Mouse (Mus musculus): ENCODE measurements around the gene Alx3. TPM values are rescaled to one million over a fixed set of nuclear protein-coding genes. Genes with fewer than 3 reads are reported as not detected.
"Not testable (repeated sequence)": the region's sequence is repeated elsewhere in the genome, so short reads cannot be mapped to it uniquely, and the experiment has no call there.

The Alx3 gene
- polyA plus RNA-seq, 1 experiment from 2014 or later = not detected

DNA sequence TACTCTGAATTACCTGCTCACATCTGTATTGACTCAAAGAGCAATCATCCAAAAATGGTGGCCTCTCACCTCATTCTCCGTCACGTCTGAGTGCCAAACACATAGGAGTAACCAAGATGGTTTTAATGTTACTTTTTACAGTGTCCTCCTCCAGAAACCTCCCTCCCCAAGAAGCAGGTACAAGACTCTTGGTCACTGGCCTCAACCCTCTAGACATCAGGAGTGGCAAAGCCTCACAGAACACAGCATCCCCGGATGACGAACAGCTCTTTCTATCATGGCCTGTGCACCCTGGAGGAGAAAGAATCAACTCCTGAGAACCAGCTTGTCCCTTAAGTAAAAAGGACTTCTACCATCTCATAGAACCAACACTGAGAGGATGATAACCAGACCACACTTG lies 38.0 kb downstream of the Alx3 start:
- peaks cover 16% of the 10 kb centered on the region for H3K36me3 ChIP-seq (ENCODE audit: control insufficient read depth, insufficient read depth, low read length)
- no peaks in the 10 kb centered on the region for H3K27me3 ChIP-seq (ENCODE audit: control insufficient read depth, insufficient read depth, low read length)
- H3K9me3 ChIP-seq (ENCODE audit: control insufficient read depth, low read length) = no peaks in the 10 kb centered on the region
- no peak overlapping the region for H3K9ac ChIP-seq (ENCODE audit: low read length)
- WGBS = 95% methylated on average over 4 of the region's 4 CpGs
- H3K4me3 ChIP-seq (ENCODE audit: control insufficient read depth in 1 of 2, insufficient read depth in 1 of 2, low read depth in 1 of 2, low read length in 2 of 2) = no peak overlapping the region
- no peak overlapping the region for H3K27ac ChIP-seq (replicated peaks in 1 of 2; ENCODE audit: control insufficient read depth in 1 of 2, insufficient read depth in 1 of 2, low read depth in 2 of 2, low read length in 2 of 2)
- no peak for ATAC-seq (ENCODE audit: insufficient number of reproducible peaks, insufficient read depth, low FRiP score, low read depth)
- no peak overlapping the region for H3K4me2 ChIP-seq (ENCODE audit: low read length)
- H3K4me1 ChIP-seq (ENCODE audit: control insufficient read depth in 2 of 2, insufficient read depth in 2 of 2, low read length in 2 of 2) = peaks cover 7 to 9% of the 10 kb centered on the region in 2 experiments; a peak in 3 of 4 replicates

DNA sequence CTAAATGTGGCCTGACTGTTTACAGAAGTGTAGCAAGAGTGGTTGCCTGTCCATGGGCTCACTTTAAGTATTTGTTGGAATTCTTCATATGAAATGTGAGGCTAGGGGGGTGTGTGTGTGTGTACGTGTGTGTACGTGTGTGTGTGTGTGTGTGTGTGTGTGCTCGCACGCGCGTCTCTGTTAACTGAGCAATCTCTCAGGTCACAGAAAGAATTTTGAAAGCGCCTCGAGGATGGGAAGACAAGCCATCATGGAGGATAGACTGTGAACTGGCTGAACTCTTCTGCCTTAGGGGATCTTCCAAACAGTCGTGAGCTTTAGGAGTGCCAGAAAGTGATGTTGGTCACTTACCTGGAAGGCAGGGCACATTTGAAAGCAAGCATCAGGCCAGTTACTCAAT lies 39.1 kb downstream of the Alx3 start:
- Histone ChIP-seq H3K9ac (ENCODE audit: low read length) (no peak overlapping the region), H3K4me2 (ENCODE audit: low read length) (no peak overlapping the region), H3K36me3 (ENCODE audit: control insufficient read depth, insufficient read depth, low read length) (peaks cover 5% of the 10 kb centered on the region; the same call in 1 of the 2 replicates), H3K4me3 (ENCODE audit: control insufficient read depth in 1 of 2, insufficient read depth in 1 of 2, low read depth in 1 of 2, low read length in 2 of 2) (no peak overlapping the region), H3K4me1 (ENCODE audit: control insufficient read depth in 2 of 2, insufficient read depth in 2 of 2, low read length in 2 of 2) (peaks cover 7 to 9% of the 10 kb centered on the region in 2 experiments; a peak in 3 of 4 replicates), H3K27ac (replicated peaks in 1 of 2; ENCODE audit: control insufficient read depth in 1 of 2, insufficient read depth in 1 of 2, low read depth in 2 of 2, low read length in 2 of 2) (no peak overlapping the region), H3K27me3 (ENCODE audit: control insufficient read depth, insufficient read depth, low read length) (no peaks in the 10 kb centered on the region), H3K9me3 (ENCODE audit: control insufficient read depth, low read length) (no peaks in the 10 kb centered on the region)
- WGBS = 89% methylated on average over 9 of the region's 9 CpGs
- no peak for ATAC-seq (ENCODE audit: insufficient number of reproducible peaks, insufficient read depth, low FRiP score, low read depth)

DNA sequence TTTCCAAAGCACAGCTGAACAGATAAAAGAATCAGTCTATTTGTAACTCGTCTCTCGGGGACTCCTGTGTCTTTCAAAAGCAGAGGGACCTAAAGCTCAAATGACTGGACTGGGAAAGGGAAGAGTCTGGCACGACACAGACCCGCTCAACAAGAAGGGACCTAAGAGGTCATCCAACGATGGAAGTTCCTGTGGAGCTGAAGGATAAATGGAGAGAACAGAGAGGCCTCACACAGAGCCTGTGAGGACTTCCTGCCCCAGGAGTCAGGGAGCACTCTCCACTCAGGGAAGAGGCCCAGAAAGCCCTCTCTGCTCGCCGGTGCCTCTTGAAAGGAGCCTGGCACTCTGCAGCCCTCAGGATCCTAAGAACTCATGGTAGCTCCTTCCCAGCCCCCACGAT lies 41.0 kb downstream of the Alx3 start:
- no peak overlapping the region for H3K9ac ChIP-seq (ENCODE audit: low read length)
- H3K9me3 ChIP-seq (ENCODE audit: control insufficient read depth, low read length) = no peaks in the 10 kb centered on the region
- H3K4me2 ChIP-seq (ENCODE audit: low read length) = no peak overlapping the region
- H3K27ac ChIP-seq (replicated peaks in 1 of 2; ENCODE audit: control insufficient read depth in 1 of 2, insufficient read depth in 1 of 2, low read depth in 2 of 2, low read length in 2 of 2) = no peak overlapping the region
- no peaks in the 10 kb centered on the region for H3K27me3 ChIP-seq (ENCODE audit: control insufficient read depth, insufficient read depth, low read length)
- WGBS = 36% methylated on average over 8 of the region's 8 CpGs
- peaks cover 0 to 5% of the 10 kb centered on the region in 2 experiments; a peak in 1 of 4 replicates for H3K4me1 ChIP-seq (ENCODE audit: control insufficient read depth in 2 of 2, insufficient read depth in 2 of 2, low read length in 2 of 2)
- no peak for ATAC-seq (ENCODE audit: insufficient number of reproducible peaks, insufficient read depth, low FRiP score, low read depth)
- H3K4me3 ChIP-seq (ENCODE audit: control insufficient read depth in 1 of 2, insufficient read depth in 1 of 2, low read depth in 1 of 2, low read length in 2 of 2) = no peak overlapping the region
- no peaks in the 10 kb centered on the region for H3K36me3 ChIP-seq (ENCODE audit: control insufficient read depth, insufficient read depth, low read length)

DNA sequence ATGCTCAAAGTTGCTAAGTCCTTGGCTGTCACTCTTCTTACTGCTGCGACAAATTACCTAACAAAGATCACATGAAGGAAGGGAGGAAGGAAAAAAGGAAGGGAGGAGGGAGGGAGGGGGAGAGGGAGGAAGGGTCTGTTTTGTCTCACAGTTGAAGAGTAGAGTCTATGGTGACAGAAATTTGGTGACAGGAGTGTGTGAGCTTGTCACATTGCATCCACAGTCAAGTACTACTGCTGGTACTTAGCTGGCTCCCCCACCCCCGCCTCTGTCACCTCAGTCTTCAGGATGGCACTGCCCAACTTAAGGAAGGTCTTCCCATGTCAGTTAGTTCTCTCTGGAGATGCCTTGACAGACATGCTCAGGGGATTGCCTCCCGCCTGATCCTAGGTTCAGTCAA lies 41.4 kb downstream of the Alx3 start:
- no peak overlapping the region for H3K27ac ChIP-seq (replicated peaks in 1 of 2; ENCODE audit: control insufficient read depth in 1 of 2, insufficient read depth in 1 of 2, low read depth in 2 of 2, low read length in 2 of 2)
- no peak overlapping the region for H3K9ac ChIP-seq (ENCODE audit: low read length)
- WGBS = 58% methylated on average over 3 of the region's 3 CpGs
- H3K4me2 ChIP-seq (ENCODE audit: low read length) = no peak overlapping the region
- no peak for ATAC-seq (ENCODE audit: insufficient number of reproducible peaks, insufficient read depth, low FRiP score, low read depth)
- no peaks in the 10 kb centered on the region for H3K9me3 ChIP-seq (ENCODE audit: control insufficient read depth, low read length)
- peaks cover 0 to 5% of the 10 kb centered on the region in 2 experiments; a peak in 1 of 4 replicates for H3K4me1 ChIP-seq (ENCODE audit: control insufficient read depth in 2 of 2, insufficient read depth in 2 of 2, low read length in 2 of 2)
- no peaks in the 10 kb centered on the region for H3K36me3 ChIP-seq (ENCODE audit: control insufficient read depth, insufficient read depth, low read length)
- no peaks in the 10 kb centered on the region for H3K27me3 ChIP-seq (ENCODE audit: control insufficient read depth, insufficient read depth, low read length)
- H3K4me3 ChIP-seq (ENCODE audit: control insufficient read depth in 1 of 2, insufficient read depth in 1 of 2, low read depth in 1 of 2, low read length in 2 of 2) = no peak overlapping the region

DNA sequence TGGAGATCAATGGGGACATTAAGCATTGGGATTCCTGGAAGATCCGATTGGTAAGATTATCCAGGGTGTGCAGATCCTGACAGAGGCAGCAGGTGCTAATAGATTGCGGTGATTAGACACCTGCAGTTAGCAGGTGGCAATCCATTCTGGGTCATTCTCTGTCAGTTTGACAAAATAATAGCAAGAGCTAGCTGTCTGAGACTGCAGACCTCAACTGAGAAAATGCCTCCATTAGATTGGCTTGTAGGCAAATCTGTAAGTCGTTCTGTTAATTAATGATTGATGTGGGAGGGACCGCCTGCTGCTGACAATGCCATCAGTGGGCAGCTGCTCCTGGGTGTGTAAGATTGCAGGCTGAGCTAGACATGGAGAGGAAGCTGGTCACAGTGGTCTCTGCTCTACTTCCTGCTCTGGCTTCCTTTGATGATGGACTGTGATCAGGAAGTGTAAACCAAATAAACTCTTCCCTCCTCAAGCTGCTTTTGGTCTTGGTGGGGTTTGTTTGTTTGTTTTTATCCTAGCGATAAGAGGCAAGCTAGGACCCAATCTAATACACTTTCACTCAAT lies 42.9 kb downstream of the Alx3 start:
- WGBS = 65% methylated on average over 5 of the region's 5 CpGs
- Histone ChIP-seq H3K4me3 (ENCODE audit: control insufficient read depth in 1 of 2, insufficient read depth in 1 of 2, low read depth in 1 of 2, low read length in 2 of 2) (no peak overlapping the region), H3K27me3 (ENCODE audit: control insufficient read depth, insufficient read depth, low read length) (no peaks in the 10 kb centered on the region), H3K4me1 (ENCODE audit: control insufficient read depth in 2 of 2, insufficient read depth in 2 of 2, low read length in 2 of 2) (peaks cover 0 to 3% of the 10 kb centered on the region in 2 experiments; a peak in 1 of 4 replicates), H3K36me3 (ENCODE audit: control insufficient read depth, insufficient read depth, low read length) (no peaks in the 10 kb centered on the region), H3K9me3 (ENCODE audit: control insufficient read depth, low read length) (no peaks in the 10 kb centered on the region), H3K9ac (ENCODE audit: low read length) (no peak overlapping the region), H3K27ac (replicated peaks in 1 of 2; ENCODE audit: control insufficient read depth in 1 of 2, insufficient read depth in 1 of 2, low read depth in 2 of 2, low read length in 2 of 2) (no peak overlapping the region), H3K4me2 (ENCODE audit: low read length) (no peak overlapping the region)
- ATAC-seq (ENCODE audit: insufficient number of reproducible peaks, insufficient read depth, low FRiP score, low read depth) = no peak

DNA sequence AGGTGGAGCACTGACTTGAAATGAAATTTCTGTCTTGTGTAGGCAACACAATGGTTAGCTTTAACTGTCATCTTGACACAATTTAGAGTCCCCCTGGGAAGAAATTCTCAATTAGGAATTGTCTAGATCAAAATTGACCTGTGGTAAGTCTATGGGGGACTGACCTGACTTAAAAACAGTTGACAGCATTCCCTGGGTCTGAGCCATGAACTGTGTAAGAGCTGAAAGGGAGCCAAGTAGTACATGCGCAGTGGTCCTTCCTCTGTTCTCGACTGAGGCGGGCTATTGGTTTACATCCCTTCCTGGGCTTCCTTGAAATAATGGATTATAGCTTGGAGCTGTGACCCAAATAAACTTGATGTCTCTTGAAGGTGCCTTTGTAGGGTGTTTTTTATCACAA lies 52.1 kb downstream of the Alx3 start:
- 78% methylated on average over 3 of the region's 3 CpGs for WGBS
- Histone ChIP-seq H3K9me3 (ENCODE audit: control insufficient read depth, low read length) (no peaks in the 10 kb centered on the region), H3K27me3 (ENCODE audit: control insufficient read depth, insufficient read depth, low read length) (no peaks in the 10 kb centered on the region), H3K9ac (ENCODE audit: low read length) (no peak overlapping the region), H3K27ac (replicated peaks in 1 of 2; ENCODE audit: control insufficient read depth in 1 of 2, insufficient read depth in 1 of 2, low read depth in 2 of 2, low read length in 2 of 2) (no peak overlapping the region), H3K4me1 (ENCODE audit: control insufficient read depth in 2 of 2, insufficient read depth in 2 of 2, low read length in 2 of 2) (peaks cover 0 to 2% of the 10 kb centered on the region in 2 experiments; a peak in 1 of 4 replicates), H3K4me2 (ENCODE audit: low read length) (no peak overlapping the region), H3K36me3 (ENCODE audit: control insufficient read depth, insufficient read depth, low read length) (no peaks in the 10 kb centered on the region), H3K4me3 (ENCODE audit: control insufficient read depth in 1 of 2, insufficient read depth in 1 of 2, low read depth in 1 of 2, low read length in 2 of 2) (no peak overlapping the region)
- no peak for ATAC-seq (ENCODE audit: insufficient number of reproducible peaks, insufficient read depth, low FRiP score, low read depth)

DNA sequence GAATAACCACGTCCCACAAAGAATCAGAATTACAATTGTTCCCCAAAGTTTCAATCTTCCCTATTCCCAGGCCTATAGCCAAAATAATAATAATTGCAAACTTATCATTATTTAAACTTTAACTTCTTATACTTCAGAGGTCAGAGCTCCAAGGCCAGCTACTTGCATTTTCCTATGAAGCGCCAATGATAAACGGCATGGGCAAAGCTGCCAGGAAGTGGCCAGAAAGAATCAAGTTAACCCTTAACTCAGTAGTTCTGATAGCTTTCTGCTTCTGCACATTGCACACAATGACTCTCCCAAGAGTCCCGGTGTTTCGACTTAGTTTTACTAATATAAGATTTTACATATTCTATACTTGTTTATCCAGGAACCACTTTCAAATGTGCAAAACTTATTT lies 55.4 kb downstream of the Alx3 start:
- H3K36me3 ChIP-seq (ENCODE audit: control insufficient read depth, insufficient read depth, low read length); H3K27ac ChIP-seq (replicated peaks in 1 of 2; ENCODE audit: control insufficient read depth in 1 of 2, insufficient read depth in 1 of 2, low read depth in 2 of 2, low read length in 2 of 2); H3K4me3 ChIP-seq (ENCODE audit: control insufficient read depth in 1 of 2, insufficient read depth in 1 of 2, low read depth in 1 of 2, low read length in 2 of 2); H3K4me2 ChIP-seq (ENCODE audit: low read length); H3K9me3 ChIP-seq (ENCODE audit: control insufficient read depth, low read length); H3K4me1 ChIP-seq (ENCODE audit: control insufficient read depth in 2 of 2, insufficient read depth in 2 of 2, low read length in 2 of 2); H3K9ac ChIP-seq (ENCODE audit: low read length); H3K27me3 ChIP-seq (ENCODE audit: control insufficient read depth, insufficient read depth, low read length); ATAC-seq (ENCODE audit: insufficient number of reproducible peaks, insufficient read depth, low FRiP score, low read depth): not testable (repeated sequence)
- WGBS = 63% methylated on average over 5 of the region's 5 CpGs

DNA sequence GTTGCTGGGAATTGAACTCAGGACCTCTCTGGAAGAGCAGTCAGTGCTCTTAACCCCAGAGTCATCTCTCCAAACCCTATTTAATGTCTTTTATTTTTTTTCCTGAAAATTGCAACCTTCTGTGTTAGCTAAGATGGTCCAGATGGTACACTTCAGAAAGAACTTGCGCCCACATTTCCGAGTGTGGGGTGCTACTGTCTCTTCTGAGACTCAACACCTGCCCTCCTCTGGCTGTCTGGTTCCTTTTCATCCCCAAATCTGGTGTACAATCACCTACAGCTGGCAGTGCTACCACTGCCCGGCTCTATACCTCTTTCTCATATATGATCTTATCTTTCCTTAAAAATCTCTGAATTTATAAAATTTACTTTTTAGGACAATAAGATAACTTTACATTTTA lies 58.1 kb downstream of the Alx3 start:
- Histone ChIP-seq H3K27ac (replicated peaks in 1 of 2; ENCODE audit: control insufficient read depth in 1 of 2, insufficient read depth in 1 of 2, low read depth in 2 of 2, low read length in 2 of 2) (no peak overlapping the region), H3K9me3 (ENCODE audit: control insufficient read depth, low read length) (no peaks in the 10 kb centered on the region), H3K27me3 (ENCODE audit: control insufficient read depth, insufficient read depth, low read length) (no peaks in the 10 kb centered on the region), H3K4me2 (ENCODE audit: low read length) (no peak overlapping the region), H3K36me3 (ENCODE audit: control insufficient read depth, insufficient read depth, low read length) (0 out of 2 replicates have a peak, but pooled peaks cover 6% of the 10 kb centered on the region), H3K4me1 (ENCODE audit: control insufficient read depth in 2 of 2, insufficient read depth in 2 of 2, low read length in 2 of 2) (peaks cover 0 to under 1% of the 10 kb centered on the region in 2 experiments; a peak in 1 of 4 replicates), H3K9ac (ENCODE audit: low read length) (no peak overlapping the region), H3K4me3 (ENCODE audit: control insufficient read depth in 1 of 2, insufficient read depth in 1 of 2, low read depth in 1 of 2, low read length in 2 of 2) (no peak overlapping the region)
- WGBS = 94% methylated on average over 3 of the region's 3 CpGs
- ATAC-seq (ENCODE audit: insufficient number of reproducible peaks, insufficient read depth, low FRiP score, low read depth) = no peak

Measured in heart, embryonic 14.5 days (tissue).